Mouse (Mus musculus) T-helper 17 cell (primary cell): Measurements from ENCODE around the gene Olfr1453.
"Not testable (repeated sequence)": the region's sequence is repeated elsewhere in the genome, so short reads cannot be mapped to it uniquely, and the experiment has no call there.

Source experiments
- in situ Hi-C, 2 experiments: fragments of 300-600 bp; cut with MboI, MseI; formaldehyde crosslinking; loops; 1 replicate in 1 of 2; 2 replicates in 1 of 2; pipeline ENCODE4 v1.15.1; 2025; ENCODE audit warnings: high pct_unique_total_duplicates in 2 of 2

Gene Olfr1453

GRCm38 (mm10) chr19:13028227-13028626 is at the start of gene Olfr1453:
TSS of gene Olfr1453 (minus strand) at chr19:13028327.
- in situ Hi-C loops: no loop called here

DNA sequence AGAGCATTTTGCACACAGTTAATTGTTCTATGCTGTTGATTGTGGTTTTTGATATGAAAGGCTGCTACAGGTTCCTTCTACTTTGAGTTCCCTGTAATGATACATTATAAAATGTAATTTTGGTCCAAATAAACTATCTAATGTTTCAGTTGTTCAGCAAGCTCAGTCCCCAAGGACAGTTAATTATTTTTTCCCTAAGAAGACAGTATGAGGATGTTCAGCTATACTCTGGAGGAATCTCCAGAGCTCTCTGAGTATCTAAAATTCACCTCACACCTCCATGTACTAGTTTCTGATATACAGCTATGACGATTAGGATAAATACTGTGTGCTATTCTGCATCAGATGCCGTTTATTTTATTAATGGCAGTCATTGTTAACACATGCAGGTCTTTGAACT is 32.2 kb upstream of the Olfr1453 start, which contains the start of gene Olfr1454:
TSS of gene Olfr1454 (plus strand) at position 301 of the 400 bp plus-strand sequence.
- in situ Hi-C loops: no loop called here

DNA sequence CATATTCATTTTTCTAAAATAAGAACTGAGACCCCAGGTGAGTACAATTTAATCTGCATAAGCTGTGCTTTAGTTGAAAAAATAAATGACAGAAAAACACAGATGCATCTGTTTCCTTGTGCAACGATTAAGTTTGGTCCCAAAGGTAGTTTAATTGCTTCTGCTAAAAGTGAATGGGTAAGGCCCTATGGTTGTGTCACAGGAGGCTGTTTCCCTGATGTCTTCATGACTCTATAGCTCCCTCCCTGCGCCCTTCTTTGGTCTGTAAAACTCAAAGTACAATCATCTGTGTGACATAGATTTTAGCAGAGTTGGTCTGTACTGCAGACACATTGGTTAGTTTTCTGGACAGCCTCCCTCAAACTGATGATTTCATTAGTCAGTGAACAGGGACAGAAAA is 33.4 kb downstream of the Olfr1453 start, which contains the start of gene Olfr1451:
TSS of gene Olfr1451 (plus strand) at position 301 of the 400 bp plus-strand sequence.
- in situ Hi-C loops: no loop called here

DNA sequence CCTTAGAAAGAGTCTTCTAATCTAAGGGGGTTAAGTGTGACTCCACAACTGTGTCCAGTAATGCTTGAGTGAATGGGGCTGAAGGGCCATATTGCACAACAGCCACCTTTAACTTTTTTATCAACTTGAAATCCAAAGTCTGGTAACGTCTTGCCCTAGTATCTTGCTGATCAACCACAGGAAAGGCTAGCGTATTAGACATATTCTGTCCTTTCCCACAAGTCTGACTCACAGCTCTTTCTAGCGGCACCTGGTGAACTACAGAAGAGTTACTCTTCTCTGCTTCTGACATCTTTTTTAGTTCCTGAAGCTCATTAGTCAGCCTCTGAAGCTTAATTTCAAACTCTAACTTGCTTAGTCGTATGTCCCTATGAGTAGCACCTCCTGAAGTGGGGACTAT is 35.8 kb downstream of the Olfr1453 start:
- in situ Hi-C loops: not testable (repeated sequence)
